Mouse (Mus musculus): ENCODE data around the gene Dgki.

Gene Dgki

GRCm38 (mm10) chr6:37026343-37027243 is 273.4 kb downstream of the Dgki start:
- DNase-seq (ENCODE audit: extremely low spot score), result no peak

GRCm38 (mm10) chr6:37016046-37016445 is 283.9 kb downstream of the Dgki start:
- DNase-seq (ENCODE audit: extremely low spot score), result no peak

- no peak for DNase-seq (ENCODE audit: extremely low spot score)
Observed at GRCm38 (mm10) chr6:37011597-37011996, 288.4 kb downstream of the Dgki start.

- no peak for DNase-seq (ENCODE audit: extremely low spot score)
Observed at GRCm38 (mm10) chr6:37007573-37007972, 292.4 kb downstream of the Dgki start.

- no peak for DNase-seq (ENCODE audit: extremely low spot score)
Observed at GRCm38 (mm10) chr6:37004914-37005313, 295.1 kb downstream of the Dgki start.

- DNase-seq (ENCODE audit: extremely low spot score), result no peak
Observed at GRCm38 (mm10) chr6:37003235-37003634, 296.7 kb downstream of the Dgki start.

- DNase-seq (ENCODE audit: extremely low spot score), result no peak
Observed at GRCm38 (mm10) chr6:36998942-36999341, 301.0 kb downstream of the Dgki start.

GRCm38 (mm10) chr6:36994329-36994728 is 305.7 kb downstream of the Dgki start:
- no peak for DNase-seq (ENCODE audit: extremely low spot score)

GRCm38 (mm10) chr6:36990186-36990585 is 309.8 kb downstream of the Dgki start:
- DNase-seq (ENCODE audit: extremely low spot score), result no peak

GRCm38 (mm10) chr6:36988800-36989199 is 311.2 kb downstream of the Dgki start:
- no peak for DNase-seq (ENCODE audit: extremely low spot score)

- no peak for DNase-seq (ENCODE audit: extremely low spot score)
Observed at GRCm38 (mm10) chr6:36981646-36982045, 318.3 kb downstream of the Dgki start.

- no peak for DNase-seq (ENCODE audit: extremely low spot score)
Observed at GRCm38 (mm10) chr6:36980475-36980874, 319.5 kb downstream of the Dgki start.

- DNase-seq (ENCODE audit: extremely low spot score), result no peak
Observed at GRCm38 (mm10) chr6:36978176-36978575, 321.8 kb downstream of the Dgki start.

- DNase-seq (ENCODE audit: extremely low spot score), result no peak
Observed at GRCm38 (mm10) chr6:36973096-36973495, 326.9 kb downstream of the Dgki start.

GRCm38 (mm10) chr6:36972494-36972893 is 327.5 kb downstream of the Dgki start:
- no peak for DNase-seq (ENCODE audit: extremely low spot score)

GRCm38 (mm10) chr6:36969249-36969885 is 330.6 kb downstream of the Dgki start:
- DNase-seq (ENCODE audit: extremely low spot score), result no peak

- DNase-seq (ENCODE audit: extremely low spot score), result no peak
Observed at GRCm38 (mm10) chr6:36960658-36961057, 339.3 kb downstream of the Dgki start.

- peak; percentile 12 for DNase-seq (ENCODE audit: extremely low spot score)
Observed at GRCm38 (mm10) chr6:36955293-36955692, 344.7 kb downstream of the Dgki start.

- no peak for DNase-seq (ENCODE audit: extremely low spot score)
Observed at GRCm38 (mm10) chr6:36950648-36951047, 349.3 kb downstream of the Dgki start.

- no peak for DNase-seq (ENCODE audit: extremely low spot score)
Observed at GRCm38 (mm10) chr6:36947861-36948260, 352.1 kb downstream of the Dgki start.

- peak; percentile 11 for DNase-seq (ENCODE audit: extremely low spot score)
Observed at GRCm38 (mm10) chr6:36937527-36937926, 362.5 kb downstream of the Dgki start.

- DNase-seq (ENCODE audit: extremely low spot score), result no peak
Observed at GRCm38 (mm10) chr6:36936816-36937215, 363.2 kb downstream of the Dgki start.

- no peak for DNase-seq (ENCODE audit: extremely low spot score)
Observed at GRCm38 (mm10) chr6:36931473-36931872, 368.5 kb downstream of the Dgki start.
